ENCODE assay signal across 10 mouse cellular contexts in genomic region chr4:70265248-70265647, GRCm38 (mm10).
DNase-seq lines count a peak whose midpoint lies in the region; ATAC-seq and TF ChIP-seq lines count a peak whose summit lies in the region.
"Had no signal": no experiment of that assay in that cellular context is flagged by ENCODE, and none has a peak within 500 bp of the region (broad histone marks: within the 10 kb centered on the region; RNA-seq: fewer than 3 reads in every experiment).

No protein-coding gene starts in this region.

- no peaks in the 10 kb centered on the region for H3K4me1 ChIP-seq in forebrain, embryonic 12.5 days
- no peaks in the 10 kb centered on the region for H3K4me1 ChIP-seq in kidney, embryonic 16.5 days (ENCODE audit: insufficient read depth, low read length)
- no peaks in the 10 kb centered on the region for H3K4me1 ChIP-seq in spleen, adult 2 months (ENCODE audit: control insufficient read depth, insufficient read depth, insufficient read length)
- H3K4me1 ChIP-seq: hindbrain, embryonic 15.5 days; stomach, embryonic 15.5 days had no signal

- TF ChIP-seq CTCF in spleen, adult 2 months (IDR thresholded peaks at IDR 0.05; ENCODE audit: extremely low read depth, insufficient read depth, insufficient read length, insufficient replicate concordance) = peak; percentile 58; the same call in 1 of the 2 replicates

- H3K9ac ChIP-seq in forebrain, embryonic 12.5 days = no peak overlapping the region
- H3K9ac ChIP-seq in kidney, embryonic 16.5 days (replicated peaks; ENCODE audit: low read length) = no peak overlapping the region
- H3K9ac ChIP-seq: hindbrain, embryonic 15.5 days; stomach, embryonic 15.5 days had no signal

- peak; percentile 24 for DNase-seq in cerebellum, adult 11 months
- no peak for DNase-seq in cerebellum, adult 11-12 months
- DNase-seq in B cell, adult 2 months = peak; percentile 63 to 65
- DNase-seq in adrenal gland, postnatal 25 days = peak; percentile 61
- DNase-seq in spleen, adult 2 months (ENCODE audit: low read depth in 1 of 2, low spot score in 2 of 2) = peak in 1 of 2 experiments; percentile 50

- H3K27me3 ChIP-seq in forebrain, embryonic 12.5 days = no peaks in the 10 kb centered on the region
- H3K27me3 ChIP-seq in kidney, embryonic 16.5 days (ENCODE audit: insufficient read depth, low read length) = no peaks in the 10 kb centered on the region
- no peaks in the 10 kb centered on the region for H3K27me3 ChIP-seq in spleen, adult 2 months (ENCODE audit: control insufficient read depth, insufficient read depth, low read length)
- H3K27me3 ChIP-seq: hindbrain, embryonic 15.5 days; stomach, embryonic 15.5 days had no signal

- H3K4me2 ChIP-seq in forebrain, embryonic 12.5 days = no peak overlapping the region
- H3K4me2 ChIP-seq in kidney, embryonic 16.5 days (replicated peaks; ENCODE audit: low read depth, low read length) = no peak overlapping the region
- H3K4me2 ChIP-seq: hindbrain, embryonic 15.5 days; stomach, embryonic 15.5 days had no signal

- TF ChIP-seq POLR2A in spleen, adult 2 months (IDR thresholded peaks at IDR 0.05; ENCODE audit: low read depth, low read length) = no peak

- H3K36me3 ChIP-seq in forebrain, embryonic 12.5 days (replicated peaks) = peaks cover 44% of the 10 kb centered on the region
- peaks cover 27% of the 10 kb centered on the region for H3K36me3 ChIP-seq in kidney, embryonic 16.5 days (ENCODE audit: insufficient read depth, low read length)
- H3K36me3 ChIP-seq in spleen, adult 2 months (ENCODE audit: control insufficient read depth, insufficient read depth, low read length) = peaks cover 10% of the 10 kb centered on the region

- no peak overlapping the region for H3K27ac ChIP-seq in forebrain, embryonic 12.5 days
- H3K27ac ChIP-seq in kidney, embryonic 16.5 days (ENCODE audit: low read length) = no peak overlapping the region
- no peak overlapping the region for H3K27ac ChIP-seq in spleen, adult 2 months (ENCODE audit: insufficient read depth, low read length)
- H3K27ac ChIP-seq: hindbrain, embryonic 15.5 days; stomach, embryonic 15.5 days had no signal

- H3K9me3 ChIP-seq in forebrain, embryonic 12.5 days = no peaks in the 10 kb centered on the region
- no peaks in the 10 kb centered on the region for H3K9me3 ChIP-seq in kidney, embryonic 16.5 days (ENCODE audit: low read length)
- H3K9me3 ChIP-seq: hindbrain, embryonic 15.5 days; stomach, embryonic 15.5 days had no signal

- H3K4me3 ChIP-seq in forebrain, embryonic 12.5 days (replicated peaks) = no peak overlapping the region
- H3K4me3 ChIP-seq in kidney, embryonic 16.5 days (ENCODE audit: low read length) = no peak overlapping the region
- H3K4me3 ChIP-seq in spleen, adult 2 months (ENCODE audit: extremely low read depth, insufficient read depth, insufficient read length) = no peak overlapping the region
- H3K4me3 ChIP-seq: hindbrain, embryonic 15.5 days; stomach, embryonic 15.5 days had no signal

- peak; percentile 70 for ATAC-seq in forebrain, embryonic 12.5 days (ENCODE audit: low FRiP score)
- ATAC-seq in kidney, embryonic 16.5 days (ENCODE audit: low FRiP score, low TSS enrichment) = peak; percentile 65; the same call in 1 of the 2 replicates
- peak; percentile 88 for ATAC-seq in megakaryocyte, adult 5-6 weeks (ENCODE audit: poor library complexity, severe bottlenecking)

- 67% methylated on average over 6 of the region's 6 CpGs for WGBS in forebrain, embryonic 12.5 days
- WGBS in kidney, embryonic 16.5 days = 70% methylated on average over 6 of the region's 6 CpGs
- 70% methylated on average over 6 of the region's 6 CpGs for WGBS in spleen, adult 2 months
